Mouse (Mus musculus) brown adipose tissue, adult 24 weeks (tissue): ENCODE measurements around the gene Glul. TPM values are rescaled to one million over a fixed set of nuclear protein-coding genes. Genes with fewer than 3 reads are reported as not detected.

Experiments used
- H3K27ac ChIP-seq: fragments of 200-500 bp; replicated peaks from 2 replicates; pipeline ENCODE4 v1.5.1; 2012; ENCODE audit warnings: low read depth, mild to moderate bottlenecking, low read length
- H3K4me1 ChIP-seq: fragments of 200-500 bp; 2 replicates; pipeline ENCODE4 v1.6.1; 2012; ENCODE audit warnings: low read length, mixed read lengths; ENCODE audit not compliant: control insufficient read depth, insufficient read depth, insufficient read length
- H3K4me3 ChIP-seq: fragments of 200-500 bp; 2 replicates; pipeline ENCODE4 v1.5.1; 2012; ENCODE audit warnings: low read depth, mild to moderate bottlenecking, low read length, moderate library complexity; ENCODE audit not compliant: insufficient read depth
- polyA plus RNA-seq: library from polyadenylated mRNA; stranded (reverse); fragments of >200 nt; gene quantifications from 2 replicates; pipeline ENCODE4 v1.2.4, GENCODE M21; 2012; ENCODE audit not compliant: missing spikeins, insufficient read depth, insufficient read length

The Glul gene
- polyA plus RNA-seq, 1 experiment: 1,059 TPM

DNA sequence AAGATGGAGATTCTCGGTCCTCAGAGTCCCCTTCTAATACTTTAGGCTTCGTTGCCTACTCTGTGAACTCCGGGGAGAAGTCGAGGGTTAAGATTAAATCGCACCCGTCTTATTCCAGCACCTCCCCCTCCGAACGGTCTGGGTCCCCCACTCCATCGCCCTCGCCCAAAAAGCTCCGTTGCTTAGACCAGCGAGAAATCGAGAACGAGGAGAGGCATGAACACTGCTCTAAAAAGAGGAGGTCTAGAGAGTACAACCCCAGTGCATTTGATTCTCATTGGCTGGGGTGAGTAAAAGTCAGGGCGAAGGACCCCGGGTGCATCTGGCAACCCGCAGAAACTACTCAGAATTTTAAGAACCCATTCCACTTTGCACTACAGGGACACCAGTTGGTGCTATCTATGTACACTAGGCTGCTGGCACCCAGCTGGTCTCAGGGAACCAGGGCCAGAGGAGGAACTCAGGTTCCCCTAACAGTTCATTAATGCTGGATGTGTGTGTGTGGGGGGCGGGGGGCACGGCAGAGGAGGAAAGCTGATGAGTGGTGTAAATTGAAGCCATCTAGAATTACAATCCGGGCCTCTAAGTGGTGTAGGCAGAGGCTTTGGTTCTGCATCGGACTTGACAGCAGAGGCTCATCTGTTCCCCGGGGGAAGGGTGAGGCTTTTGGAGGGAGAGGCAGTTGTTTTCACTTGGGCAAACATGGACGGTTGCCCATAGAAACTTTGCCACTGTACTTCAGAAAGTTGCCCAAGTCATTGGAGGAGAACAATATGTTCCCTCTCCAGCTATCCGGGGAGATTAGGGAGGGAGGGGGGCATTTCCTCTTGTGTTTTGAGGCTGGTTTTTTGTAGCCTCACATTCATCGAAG, 1.4 kb downstream of the Glul start:
- Histone ChIP-seq H3K4me1 (peaks cover 7% of the 10 kb centered on the region), H3K27ac (peak overlapping the region; percentile 62), H3K4me3 (peak overlapping the region; percentile 77)

DNA sequence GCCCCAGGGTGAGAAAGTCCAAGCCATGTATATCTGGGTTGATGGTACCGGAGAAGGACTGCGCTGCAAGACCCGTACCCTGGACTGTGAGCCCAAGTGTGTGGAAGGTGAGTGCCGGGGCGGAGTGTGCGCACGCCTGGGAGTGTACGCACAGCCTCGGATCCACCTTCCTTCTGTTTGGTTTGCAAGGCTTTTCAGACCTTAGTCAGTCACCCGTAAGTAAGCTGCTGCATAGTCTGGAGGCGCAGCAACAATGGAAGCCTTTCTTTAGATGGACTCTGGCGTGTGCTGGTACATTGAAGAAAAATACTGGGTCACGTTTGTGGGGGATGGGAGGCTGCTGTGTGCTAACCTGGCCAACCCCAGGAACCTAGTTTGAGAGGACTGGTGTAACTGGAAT, 3.3 kb downstream of the Glul start:
- Histone ChIP-seq H3K27ac (0 out of 2 replicates have a peak overlapping the region, but pooled peaks have one; percentile 21), H3K4me3 (peak overlapping the region; percentile 34), H3K4me1 (peaks cover 7% of the 10 kb centered on the region)

DNA sequence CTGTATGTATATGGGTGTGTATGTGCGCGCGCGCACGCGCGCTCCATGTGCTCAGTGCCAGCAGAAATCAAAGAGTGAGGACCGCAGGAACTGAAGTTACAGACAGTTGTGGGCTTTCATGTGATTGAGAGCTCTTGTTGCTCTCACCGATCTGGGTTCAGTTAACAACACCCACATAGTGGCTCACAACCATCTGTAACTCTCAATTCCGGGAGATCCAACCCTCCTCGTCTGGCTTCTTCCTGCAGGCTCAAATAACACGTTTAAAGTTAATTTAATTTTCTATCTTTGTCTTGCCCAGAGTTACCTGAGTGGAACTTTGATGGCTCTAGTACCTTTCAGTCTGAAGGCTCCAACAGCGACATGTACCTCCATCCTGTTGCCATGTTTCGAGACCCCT, 4.5 kb downstream of the Glul start:
- no peak overlapping the region for H3K27ac ChIP-seq
- H3K4me1 ChIP-seq: peaks cover 7% of the 10 kb centered on the region
- H3K4me3 ChIP-seq: no peak overlapping the region

DNA sequence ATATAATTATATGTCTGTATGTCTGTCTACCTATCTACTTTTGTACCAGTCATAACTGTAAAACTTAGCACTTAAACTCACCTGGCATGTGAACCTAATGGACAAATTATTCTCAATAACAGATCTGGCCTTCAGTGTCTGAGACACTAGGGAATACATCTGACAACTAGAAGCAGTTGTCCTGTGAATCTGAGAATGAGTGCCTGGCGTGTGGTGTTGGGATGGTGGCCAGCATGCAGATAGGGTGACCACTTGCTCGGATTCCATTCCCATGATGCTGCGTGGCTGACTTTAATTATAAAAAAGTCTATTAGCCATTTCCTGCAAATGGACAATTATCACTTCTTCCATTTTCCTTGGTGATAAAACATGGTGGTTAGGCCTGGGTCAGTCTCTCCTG, 6.1 kb downstream of the Glul start:
- Histone ChIP-seq H3K4me3 (no peak overlapping the region), H3K27ac (no peak overlapping the region), H3K4me1 (peaks cover 7% of the 10 kb centered on the region)

DNA sequence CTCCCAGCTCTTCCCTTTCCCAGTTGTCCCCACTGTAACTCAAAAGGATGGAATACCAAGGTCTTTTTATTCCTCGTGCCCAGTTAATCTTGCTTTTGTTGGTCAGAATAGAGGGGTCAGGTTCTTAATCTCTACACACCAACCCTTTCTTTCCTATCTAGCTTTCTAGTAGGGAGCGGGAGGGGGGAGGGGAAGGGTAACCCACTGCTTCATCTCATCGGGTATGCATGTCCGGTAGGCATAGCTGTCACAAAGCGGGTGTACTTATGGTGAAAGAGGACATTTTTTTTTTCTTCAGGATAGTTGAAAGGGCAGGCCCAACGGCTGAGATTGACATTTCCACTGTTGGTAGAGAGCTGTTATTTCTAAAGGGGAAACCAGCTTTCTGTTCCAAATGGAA, 8.5 kb downstream of the Glul start:
- no peak overlapping the region for H3K4me3 ChIP-seq
- no peak overlapping the region for H3K27ac ChIP-seq
- peaks cover 4% of the 10 kb centered on the region; the same call in 1 of the 2 replicates for H3K4me1 ChIP-seq

DNA sequence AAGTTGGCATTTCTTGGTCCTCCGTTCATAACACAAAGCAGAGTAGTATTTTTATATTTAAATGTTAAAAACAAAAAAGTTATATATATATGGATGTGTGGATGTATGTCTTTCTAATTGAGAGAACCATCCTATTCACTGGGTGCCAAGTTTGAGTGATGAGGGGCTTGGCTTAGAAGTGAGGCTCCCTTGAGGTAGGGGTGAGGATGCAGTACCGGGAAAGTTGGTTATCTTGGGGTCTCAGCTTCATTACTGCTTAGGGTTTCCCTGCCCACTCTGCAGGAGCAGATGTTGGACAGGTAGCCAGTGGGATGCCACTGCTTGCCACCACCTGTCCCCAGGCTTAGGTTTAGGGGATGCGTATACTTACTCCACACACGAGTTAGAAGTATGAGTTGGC, 9.0 kb downstream of the Glul start:
- H3K4me1 ChIP-seq: peaks cover 5% of the 10 kb centered on the region
- H3K27ac ChIP-seq: no peak overlapping the region
- no peak overlapping the region for H3K4me3 ChIP-seq

DNA sequence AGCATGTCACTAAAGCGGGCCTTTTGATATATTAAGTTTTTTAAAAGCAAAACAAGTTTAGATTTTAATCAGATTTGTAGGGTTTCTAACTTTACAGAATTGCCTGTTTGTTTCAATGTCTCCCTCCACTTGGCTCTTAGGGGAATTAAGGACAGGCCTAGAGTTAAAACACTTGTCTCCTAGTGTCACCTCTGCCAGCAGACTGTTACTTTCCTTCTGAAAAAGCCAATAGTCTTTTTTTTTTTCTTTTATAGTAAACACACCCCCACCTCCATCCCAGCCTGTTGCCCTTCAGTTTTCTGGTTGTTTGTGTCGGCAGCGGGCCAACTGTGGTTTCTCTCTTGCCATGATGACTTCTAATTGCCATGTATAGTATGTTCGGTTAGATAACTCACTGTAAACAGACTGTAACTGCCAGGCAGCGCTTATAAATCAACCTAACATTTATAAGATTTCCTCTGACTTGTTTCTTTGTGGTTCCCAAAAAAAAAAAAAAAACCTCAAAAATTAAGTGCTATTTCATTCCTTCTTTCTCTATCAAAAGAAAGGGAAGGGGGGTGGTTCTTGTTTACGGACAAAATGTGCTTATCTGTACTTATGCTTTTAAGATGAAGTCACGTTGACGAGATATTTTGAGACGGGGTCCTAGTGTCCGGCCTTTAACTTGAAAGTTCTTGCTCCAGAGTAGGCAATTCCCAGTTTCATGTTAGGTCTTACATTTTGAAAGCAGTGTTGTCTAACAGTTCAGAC, 9.6 kb downstream of the Glul start:
- H3K4me3 ChIP-seq: no peak overlapping the region
- H3K27ac ChIP-seq: no peak overlapping the region
- peaks cover 5% of the 10 kb centered on the region for H3K4me1 ChIP-seq

DNA sequence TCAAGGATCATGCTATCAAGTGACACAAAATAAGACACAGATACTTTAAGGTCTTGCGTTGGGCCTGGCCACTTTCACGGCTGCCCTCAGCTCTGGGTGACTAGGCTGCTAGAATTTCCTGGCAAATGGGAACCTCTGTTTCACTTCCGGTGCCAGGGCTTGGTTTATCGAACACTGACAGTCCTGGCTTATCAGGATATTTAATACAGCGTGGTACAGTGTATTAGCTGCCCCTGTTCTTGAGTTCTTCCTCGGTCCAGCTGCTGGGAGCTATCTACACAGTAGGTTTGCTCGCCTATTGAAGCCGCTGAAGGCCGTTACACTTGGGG, 10.2 kb downstream of the Glul start:
- Histone ChIP-seq H3K4me1 (peaks cover 5% of the 10 kb centered on the region), H3K27ac (no peak overlapping the region; the same call in 1 of the 2 replicates), H3K4me3 (no peak overlapping the region)

DNA sequence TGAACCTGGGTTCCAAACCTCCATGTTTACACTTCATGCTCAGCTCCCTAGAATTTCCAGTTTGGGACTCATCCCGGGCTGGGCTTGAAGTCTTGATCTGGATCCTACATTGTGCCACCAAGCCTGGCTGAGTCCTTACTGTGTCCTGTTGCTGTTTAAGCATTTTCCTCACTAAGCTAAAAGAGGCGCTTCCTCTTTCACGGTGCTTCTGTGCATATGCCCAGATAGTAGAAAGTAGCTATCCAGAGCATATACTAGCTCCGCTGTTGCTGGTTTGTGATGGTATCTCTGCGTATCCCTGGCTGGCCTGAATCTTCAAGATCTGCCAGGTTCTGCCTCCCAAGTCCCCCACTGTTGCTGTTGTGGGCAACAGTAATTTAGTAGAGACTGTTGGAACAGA, 10.7 kb downstream of the Glul start:
- Histone ChIP-seq H3K27ac (no peak overlapping the region; the same call in 1 of the 2 replicates), H3K4me3 (no peak overlapping the region), H3K4me1 (peaks cover 5% of the 10 kb centered on the region)

DNA sequence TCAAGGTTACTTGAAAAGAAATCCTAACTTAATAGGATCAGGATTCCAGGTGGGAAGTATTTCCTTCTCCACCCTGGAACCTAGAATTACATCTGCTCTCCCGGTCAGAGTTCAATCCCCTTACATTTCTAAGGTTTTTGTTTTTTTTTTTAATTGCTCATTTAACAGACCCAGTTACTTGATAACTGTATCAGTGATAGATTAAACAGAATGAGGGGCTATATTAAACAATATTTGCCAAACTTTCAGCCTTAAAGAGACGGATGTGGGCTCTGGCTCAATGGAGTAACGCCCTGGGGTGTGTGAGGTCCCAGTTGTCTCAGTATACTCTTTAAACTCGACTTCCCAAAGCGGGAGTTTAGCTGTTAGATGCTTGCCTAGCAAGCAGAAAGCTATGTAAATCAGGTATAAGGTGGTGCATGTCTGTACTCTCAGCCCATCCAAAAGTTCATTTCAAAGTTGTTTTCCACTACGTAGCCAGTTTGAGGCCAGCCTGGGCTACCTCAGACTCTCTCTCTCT, 11.6 kb downstream of the Glul start:
- H3K4me1 ChIP-seq: peaks cover 5% of the 10 kb centered on the region
- no peak overlapping the region for H3K4me3 ChIP-seq
- no peak overlapping the region for H3K27ac ChIP-seq

DNA sequence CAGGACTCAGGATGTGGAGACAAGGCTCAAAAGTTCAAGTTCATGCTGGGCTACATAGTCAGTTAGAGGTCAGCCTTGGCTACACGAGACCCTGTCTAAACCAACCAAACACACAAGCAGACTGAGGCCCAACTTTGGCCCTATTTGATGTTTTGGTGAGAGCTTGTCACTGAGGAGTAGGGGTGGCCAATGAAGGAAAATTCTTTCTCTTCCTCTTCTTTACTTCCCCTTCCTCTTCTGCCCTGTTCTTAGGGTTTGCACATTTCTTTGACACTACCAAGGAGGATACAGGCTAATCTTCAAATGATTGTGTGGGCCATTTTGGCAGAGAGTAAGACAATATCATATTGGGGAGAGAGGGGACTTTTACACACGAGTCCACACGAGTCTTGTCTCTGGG, 14.1 kb downstream of the Glul start:
- Histone ChIP-seq H3K4me1 (peaks cover 5% of the 10 kb centered on the region), H3K4me3 (no peak overlapping the region), H3K27ac (peak overlapping the region; percentile 61)

DNA sequence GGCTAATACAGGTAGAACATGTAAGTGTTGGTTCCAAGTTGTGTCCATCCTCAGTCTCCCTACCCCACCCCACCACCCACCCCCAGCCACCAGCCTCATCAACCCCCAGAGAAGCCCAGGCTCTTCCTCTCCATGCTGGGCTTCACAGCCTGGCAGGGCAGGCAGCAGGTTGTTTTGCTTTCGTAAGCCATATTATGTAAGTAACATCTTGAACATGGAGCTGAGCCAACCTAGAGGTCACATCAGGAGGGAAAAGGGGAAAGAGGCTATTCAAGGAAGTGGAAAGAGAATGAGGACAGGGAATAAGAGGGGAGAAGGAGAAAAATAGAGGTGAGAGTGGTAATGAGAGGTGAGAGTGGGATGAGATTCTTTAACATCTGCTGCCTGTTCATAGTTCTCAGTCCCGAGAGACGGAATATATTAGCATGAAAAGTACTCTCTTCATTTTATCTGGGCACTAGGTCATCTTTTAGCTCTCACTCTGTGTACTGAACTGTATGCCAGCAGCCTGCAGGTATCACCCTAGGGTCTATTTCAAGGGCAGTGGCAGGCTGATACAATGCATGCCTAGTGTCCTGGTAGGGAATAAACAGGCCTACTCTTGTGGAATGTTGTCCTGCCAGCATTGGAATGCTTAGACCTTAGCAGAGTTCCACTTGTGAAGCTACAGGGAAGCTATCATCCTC, 18.9 kb downstream of the Glul start:
- Histone ChIP-seq H3K4me1 (peaks cover 11% of the 10 kb centered on the region), H3K27ac (peak overlapping the region; percentile 60), H3K4me3 (no peak overlapping the region)

DNA sequence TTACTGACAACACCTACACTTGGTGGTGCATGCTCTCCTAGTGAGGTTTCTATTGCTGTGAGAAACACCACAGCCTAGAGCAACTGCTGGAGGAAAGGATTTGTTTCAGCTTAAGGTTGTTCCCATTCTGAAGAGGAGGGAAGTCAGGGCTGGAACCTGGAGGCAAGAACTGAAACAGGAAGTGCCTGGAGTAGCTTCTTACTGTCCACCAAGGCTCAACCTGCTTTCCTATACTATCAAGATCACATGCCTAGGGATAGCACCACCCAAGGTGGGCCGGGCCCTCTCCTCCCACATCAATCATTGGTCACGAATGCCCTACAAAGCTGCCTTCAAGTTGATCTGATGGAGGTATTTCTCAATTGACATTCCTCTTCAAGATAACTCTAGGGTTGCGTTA, 21.9 kb downstream of the Glul start:
- no peak overlapping the region for H3K4me3 ChIP-seq
- peaks cover 7% of the 10 kb centered on the region for H3K4me1 ChIP-seq
- no peak overlapping the region for H3K27ac ChIP-seq

DNA sequence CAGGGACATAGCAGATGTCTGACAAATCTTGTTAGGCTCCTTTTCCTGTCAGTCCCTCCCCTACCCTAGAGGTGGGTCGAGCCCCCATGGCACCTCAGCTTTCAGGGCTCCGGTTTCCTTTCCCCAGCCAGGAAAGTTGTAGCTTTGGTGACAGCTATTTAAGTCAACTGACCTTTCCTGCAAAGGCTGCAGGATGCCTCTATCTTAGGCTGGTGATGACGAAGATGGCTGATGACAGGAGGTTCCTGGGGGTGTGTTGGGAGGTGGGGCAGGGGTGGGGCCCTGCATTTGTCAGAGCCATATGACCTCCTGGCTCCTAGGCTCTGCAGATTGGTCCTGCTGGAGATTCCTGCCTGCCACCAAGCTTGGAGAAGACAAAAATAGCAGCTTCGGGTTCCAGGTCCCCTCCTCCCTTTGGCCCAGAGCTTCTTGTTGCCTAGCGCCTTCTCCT, 22.9 kb downstream of the Glul start:
- H3K27ac ChIP-seq: no peak overlapping the region
- no peak overlapping the region for H3K4me3 ChIP-seq

More for the DNA sequence above, 22.9 kb downstream of the Glul start:
- peaks cover 7% of the 10 kb centered on the region for H3K4me1 ChIP-seq
